ENCODE assay signal across 8 mouse cellular contexts in genomic region chr15:89623626-89623959, GRCm38 (mm10). TPM values are rescaled to one million over a fixed set of nuclear protein-coding genes. Genes with fewer than 3 reads are reported as not detected.
DNase-seq lines count a peak whose midpoint lies in the region; ATAC-seq lines count a peak whose summit lies in the region.

No protein-coding gene starts in this region.

- 4% methylated on average over 6 of the region's 6 CpGs for WGBS in midbrain, embryonic 15.5 days

- peak; percentile 60 for ATAC-seq in midbrain, embryonic 15.5 days (replicated peaks)

- no peaks in the 10 kb centered on the region for H3K36me3 ChIP-seq in midbrain, embryonic 15.5 days (replicated peaks)

- intact Hi-C loops in left cerebral cortex, postnatal 36 days (cut with DNase I), result loop anchor here (2.0 to 10.0 kb wide), 3 partner anchors 111 to 591 kb away; partner anchors contain the start of gene Syt10

- H3K4me1 ChIP-seq in midbrain, embryonic 15.5 days, result no peaks in the 10 kb centered on the region

- no peak overlapping the region for H3K4me3 ChIP-seq in midbrain, embryonic 15.5 days

- no peak overlapping the region for H3K27ac ChIP-seq in midbrain, embryonic 15.5 days

- no peak overlapping the region for H3K4me2 ChIP-seq in midbrain, embryonic 15.5 days

- H3K9me3 ChIP-seq in midbrain, embryonic 15.5 days, result no peaks in the 10 kb centered on the region

- DNase-seq in 416B (ENCODE audit: low read depth) (peak; percentile 81), NIH3T3 (ENCODE audit: low read depth) (peak; percentile 74)
- DNase-seq in cerebellum, postnatal 25 days, result peak; percentile 74 to 87
- peak; percentile 73 to 85 for DNase-seq in frontal cortex, postnatal 36 days (ENCODE audit: low spot score in 2 of 2)
- peak; percentile 67 for DNase-seq in kidney, adult 18-20 months
- DNase-seq in left cerebral cortex, postnatal 36 days (ENCODE audit: low spot score in 2 of 2), result peak; percentile 71 to 75
- peak; percentile 9 for DNase-seq in testis, postnatal 14 days (ENCODE audit: low spot score)

- no peaks in the 10 kb centered on the region for H3K27me3 ChIP-seq in midbrain, embryonic 15.5 days (replicated peaks)

- H3K9ac ChIP-seq in midbrain, embryonic 15.5 days, result no peak overlapping the region

RNA-seq across cellular contexts. Expression of gene Rabl2, which starts 31.9 kb away (rescaled TPM):
- 10 to 100 TPM; 30.4 to 42.5 TPM for total RNA-seq in left cerebral cortex, postnatal 36 days (2021)
- 81.3 and 92.1 TPM in 2 replicates for polyA plus RNA-seq in midbrain, embryonic 15.5 days (2015; fragmentation: Nextera tagmentation; extraction: Ambion mirVana)

RNA-seq across cellular contexts. Expression of gene Acr, which starts 55.5 kb away (rescaled TPM):
- total RNA-seq in left cerebral cortex, postnatal 36 days (2021), result 1 to 10 TPM in 1 of 2 experiments, under 1 TPM in 1; 0.91 to 2.3 TPM
- 2.4 and 3.2 TPM in 2 replicates for polyA plus RNA-seq in midbrain, embryonic 15.5 days (2015; fragmentation: Nextera tagmentation; extraction: Ambion mirVana)

Comparison
In these comparisons a context has a peak if more than half of its experiments do, and no peak if none do; other contexts are left out.
1. DNase-seq: peak in every context shown above with its lines; median percentile 81 in 416B; 80 in cerebellum, postnatal 25 days; 79 in frontal cortex, postnatal 36 days; 74 in NIH3T3; 73 in left cerebral cortex, postnatal 36 days; 67 in kidney, adult 18-20 months; 9 in testis, postnatal 14 days.